Mouse (Mus musculus) lung, postnatal 0 days (tissue): ENCODE data around the gene Trim47. TPM values are rescaled to one million over a fixed set of nuclear protein-coding genes. Genes with fewer than 3 reads are reported as not detected.

ENCODE experiments used
- ATAC-seq: fragments of 200-750 bp; cut with Nextera tagmentation; 2 replicates; pipeline ENCODE4 v1.8.0; 2017; ENCODE audit warnings: moderate library complexity
- DNase-seq: peaks from one replicate; pipeline ENCODE4 v3.0.0-alpha.2; 2016; ENCODE audit warnings: low spot score
- H3K27ac ChIP-seq: fragments of 300-500 bp; sonication (generic); 2 replicates; pipeline ENCODE4 v1.5.1; 2014; ENCODE audit warnings: antibody characterized with exemption, mild to moderate bottlenecking, low read length, mixed read lengths
- H3K27me3 ChIP-seq: fragments of 300-500 bp; sonication (generic); replicated peaks from 2 replicates; pipeline ENCODE4 v1.6.1; 2014; ENCODE audit warnings: low read length, mixed read lengths; ENCODE audit not compliant: insufficient read depth
- H3K36me3 ChIP-seq: fragments of 300-500 bp; sonication (generic); 2 replicates; pipeline ENCODE4 v1.6.1; 2014; ENCODE audit warnings: low read length, mixed read lengths; ENCODE audit not compliant: insufficient read depth
- H3K4me1 ChIP-seq: fragments of 300-500 bp; sonication (generic); 2 replicates; pipeline ENCODE4 v1.6.1; 2014; ENCODE audit warnings: antibody characterized with exemption, low read depth, low read length, mixed read lengths; ENCODE audit not compliant: insufficient read depth
- H3K4me2 ChIP-seq: fragments of 300-500 bp; sonication (generic); replicated peaks from 2 replicates; pipeline ENCODE4 v1.6.1; 2014; ENCODE audit warnings: low read depth, mild to moderate bottlenecking, low read length, moderate library complexity, mixed read lengths
- H3K4me3 ChIP-seq: fragments of 300-500 bp; sonication (generic); 2 replicates; pipeline ENCODE4 v1.5.1; 2014; ENCODE audit warnings: low read depth, low read length
- H3K9ac ChIP-seq: fragments of 300-500 bp; sonication (generic); replicated peaks from 2 replicates; pipeline ENCODE4 v1.6.1; 2014; ENCODE audit warnings: low read depth, mild to moderate bottlenecking
- H3K9me3 ChIP-seq: fragments of 300-500 bp; sonication (generic); 2 replicates; pipeline ENCODE4 v1.6.1; 2016; ENCODE audit warnings: low read length, mixed read lengths
- CTCF ChIP-seq: IDR thresholded peaks from 2 replicates; pipeline ENCODE4 v1.5.1; 2016; ENCODE audit warnings: antibody characterized with exemption, mild to moderate bottlenecking
- EP300 ChIP-seq: IDR thresholded peaks from 2 replicates; pipeline ENCODE4 v1.6.1; 2016; ENCODE audit warnings: antibody characterized with exemption, mild to moderate bottlenecking, control low read depth
- WGBS: fragments of 180-500 bp; shearing (Covaris S2); extraction: QIAGEN DNeasy Blood & Tissue Kit; methylation state at CpG from one replicate; pipeline ENCODE4 v1.1.7; 2014; 5-methylcytosine and 5-hydroxymethylcytosine counted together
- polyA plus RNA-seq: library from polyadenylated mRNA; unstranded; fragments of >200 nt; fragmentation: Nextera tagmentation; extraction: Ambion mirVana; gene quantifications from 2 replicates; pipeline ENCODE4 v1.2.1, GENCODE M21; 2015

Gene Trim47
- polyA plus RNA-seq, 1 experiment from 2014 or later, result 26.3 TPM

DNA sequence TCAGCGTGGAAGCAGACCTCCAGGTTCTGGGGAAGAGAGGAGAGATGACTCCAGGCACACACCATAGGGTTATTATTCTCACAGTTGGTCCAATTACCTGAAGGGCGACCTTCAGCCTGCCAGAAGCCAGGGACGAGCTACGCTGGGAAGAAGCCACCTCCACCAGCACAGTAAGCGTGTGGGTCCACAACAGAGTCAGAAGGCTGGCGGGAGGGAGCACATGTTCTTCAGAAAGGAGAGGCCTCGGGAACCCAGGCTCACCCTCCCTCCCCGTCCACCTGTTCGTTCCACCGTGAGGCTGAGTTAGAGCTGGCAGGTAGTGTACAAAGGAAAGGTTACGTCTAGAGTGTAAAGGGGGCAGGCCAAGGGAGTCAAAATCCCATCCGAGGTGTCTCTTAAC is 61.7 kb downstream of the Trim47 start:
- DNase-seq, result no peak
- H3K4me3 ChIP-seq, result no peak overlapping the region
- no peaks in the 10 kb centered on the region for H3K4me1 ChIP-seq
- TF ChIP-seq EP300 (no peak), CTCF (no peak)
- no peak overlapping the region for H3K27ac ChIP-seq
- no peak overlapping the region for H3K4me2 ChIP-seq
- no peaks in the 10 kb centered on the region for H3K27me3 ChIP-seq
- no peaks in the 10 kb centered on the region for H3K9me3 ChIP-seq
- H3K9ac ChIP-seq, result no peak overlapping the region
- ATAC-seq, result no peak
- WGBS, result 80% methylated on average over 12 of the region's 12 CpGs
- H3K36me3 ChIP-seq, result no peaks in the 10 kb centered on the region; the same call in 1 of the 2 replicates

- H3K4me3 ChIP-seq, result no peak overlapping the region
- H3K36me3 ChIP-seq, result peaks cover 8% of the 10 kb centered on the region; the same call in 1 of the 2 replicates
- H3K4me2 ChIP-seq, result no peak overlapping the region
- no peaks in the 10 kb centered on the region for H3K9me3 ChIP-seq
- H3K4me1 ChIP-seq, result no peaks in the 10 kb centered on the region
- DNase-seq (no peak), ATAC-seq (no peak)
- WGBS, result 58% methylated on average over 23 of the region's 23 CpGs
- H3K27ac ChIP-seq, result no peak overlapping the region
- H3K27me3 ChIP-seq, result no peaks in the 10 kb centered on the region
- H3K9ac ChIP-seq, result no peak overlapping the region
- no peak for TF ChIP-seq EP300
Measured at GRCm38 (mm10) chr11:116064187-116064867, 62.7 kb downstream of the Trim47 start.

GRCm38 (mm10) chr11:116063562-116063961 is 63.4 kb downstream of the Trim47 start:
- 60% methylated on average over 13 of the region's 13 CpGs for WGBS
- TF ChIP-seq CTCF, result no peak
- TF ChIP-seq EP300, result no peak
- H3K36me3 ChIP-seq, result peaks cover 8% of the 10 kb centered on the region

GRCm38 (mm10) chr11:116062521-116062920 is 64.5 kb downstream of the Trim47 start:
- no peaks in the 10 kb centered on the region for H3K9me3 ChIP-seq
- H3K4me1 ChIP-seq, result no peaks in the 10 kb centered on the region
- 67% methylated on average over 8 of the region's 8 CpGs for WGBS
- TF ChIP-seq CTCF, result no peak
- no peak for TF ChIP-seq EP300
- H3K27ac ChIP-seq, result no peak overlapping the region
- ATAC-seq (no peak), DNase-seq (no peak)
- peaks cover 8% of the 10 kb centered on the region for H3K36me3 ChIP-seq
- no peak overlapping the region for H3K4me2 ChIP-seq
- no peak overlapping the region for H3K9ac ChIP-seq
- no peak overlapping the region for H3K4me3 ChIP-seq
- no peaks in the 10 kb centered on the region for H3K27me3 ChIP-seq

More at GRCm38 (mm10) chr11:116063562-116063961, 63.4 kb downstream of the Trim47 start:
- Histone ChIP-seq H3K27ac (no peak overlapping the region), H3K4me3 (no peak overlapping the region), H3K4me2 (no peak overlapping the region), H3K27me3 (no peaks in the 10 kb centered on the region), H3K4me1 (no peaks in the 10 kb centered on the region), H3K9me3 (no peaks in the 10 kb centered on the region), H3K9ac (no peak overlapping the region)
- no peak for DNase-seq
- no peak for ATAC-seq

DNA sequence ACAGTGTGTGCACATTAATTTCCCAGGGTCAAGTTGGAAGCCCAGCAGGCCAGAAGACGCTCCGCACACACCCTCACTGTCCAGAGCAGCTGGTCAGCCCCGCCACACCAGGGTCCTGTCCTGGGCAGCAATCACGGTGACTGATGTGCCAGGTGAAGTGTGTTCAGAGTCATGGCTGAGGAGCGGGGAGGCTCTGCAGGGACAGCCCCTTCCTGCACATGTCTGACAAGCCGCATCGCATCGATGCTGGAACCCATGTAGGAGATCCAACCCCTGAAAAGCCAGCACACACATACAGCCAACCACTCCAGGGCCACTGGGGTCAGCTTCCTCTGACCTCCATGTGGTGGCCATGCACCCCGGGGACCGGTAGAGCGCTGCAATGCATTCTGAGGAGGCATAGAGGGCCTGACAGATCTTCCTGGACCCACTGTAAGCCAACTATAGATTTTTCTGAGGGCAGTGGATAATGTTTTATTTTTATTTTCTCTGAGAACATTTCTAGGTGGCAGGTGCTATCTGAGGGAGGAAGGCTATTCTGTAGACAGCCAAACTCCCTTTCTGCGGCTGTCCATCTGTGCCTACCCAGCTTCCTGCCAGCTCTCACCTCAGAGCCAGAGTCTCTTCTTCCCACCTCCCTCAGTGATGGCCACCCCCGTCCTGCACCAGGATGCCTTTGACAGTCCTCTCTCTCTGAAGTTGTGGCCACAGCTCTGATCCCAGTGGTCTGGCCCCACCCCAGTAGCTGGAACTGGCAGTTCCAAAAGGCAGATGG is 65.2 kb downstream of the Trim47 start:
- H3K27ac ChIP-seq, result peak overlapping the region; percentile 89
- no peak for TF ChIP-seq EP300
- TF ChIP-seq CTCF, result no peak
- no peak overlapping the region for H3K4me2 ChIP-seq
- H3K27me3 ChIP-seq, result no peaks in the 10 kb centered on the region
- no peak overlapping the region for H3K4me3 ChIP-seq
- peaks cover 14% of the 10 kb centered on the region for H3K36me3 ChIP-seq
- no peaks in the 10 kb centered on the region for H3K4me1 ChIP-seq
- WGBS, result 78% methylated on average over 13 of the region's 13 CpGs
- no peak overlapping the region for H3K9ac ChIP-seq
- ATAC-seq (no peak), DNase-seq (no peak)
- no peaks in the 10 kb centered on the region for H3K9me3 ChIP-seq

DNA sequence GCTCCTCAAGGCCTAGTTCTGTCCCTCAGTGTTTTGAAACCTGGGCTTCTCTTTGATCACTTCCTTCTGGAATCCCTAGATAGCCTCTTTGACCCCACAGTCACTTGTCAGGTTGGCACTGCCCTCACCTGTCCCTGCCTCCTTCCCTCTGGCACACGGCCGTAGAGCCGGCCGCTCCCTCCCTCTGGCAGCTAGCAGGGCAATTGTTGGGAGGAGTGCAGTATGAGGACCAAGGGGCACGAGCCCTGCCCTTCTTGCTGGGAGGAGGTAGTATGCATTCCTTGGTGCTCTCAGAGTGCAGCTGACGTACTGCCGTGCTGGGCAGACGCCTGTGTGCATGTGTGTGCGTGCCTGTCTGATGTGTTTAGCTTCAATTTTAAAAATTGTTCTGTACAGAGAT is 66.4 kb downstream of the Trim47 start:
- DNase-seq (peak; percentile 94), ATAC-seq (peak; percentile 94)
- Histone ChIP-seq H3K27ac (peak overlapping the region; percentile 89), H3K27me3 (no peaks in the 10 kb centered on the region), H3K4me2 (no peak overlapping the region), H3K4me3 (no peak overlapping the region), H3K36me3 (peaks cover 14% of the 10 kb centered on the region), H3K4me1 (no peaks in the 10 kb centered on the region), H3K9me3 (no peaks in the 10 kb centered on the region), H3K9ac (no peak overlapping the region)
- TF ChIP-seq CTCF, result no peak
- TF ChIP-seq EP300, result peak; percentile 79
- WGBS, result 54% methylated on average over 9 of the region's 9 CpGs
